Mouse (Mus musculus): ENCODE measurements around the gene Zfp985. TPM values are rescaled to one million over a fixed set of nuclear protein-coding genes. Genes with fewer than 3 reads are reported as not detected.

The Zfp985 gene
- polyA plus RNA-seq, 2 experiments, result 0.09 to 0.21 TPM

Other genes starting within 250 kb of the Zfp985 start
- 0.04 TPM in 1 of 2 replicates, not detected in the other for gene Zfp988, start 247.6 kb upstream of the Zfp985 start, polyA plus RNA-seq (2012; rRNA removed)
- 0.14 TPM in 1 of 2 replicates, not detected in the other for gene Zfp988, start 247.6 kb upstream of the Zfp985 start, polyA plus RNA-seq (2014; fragmentation: Nextera tagmentation; extraction: Ambion mirVana)
- not detected in 2 replicates for gene Zfp978, start 192.0 kb upstream of the Zfp985 start, polyA plus RNA-seq (2012; rRNA removed)
- 0.23 TPM in 1 of 2 replicates, not detected in the other for gene Zfp978, start 192.0 kb upstream of the Zfp985 start, polyA plus RNA-seq (2014; fragmentation: Nextera tagmentation; extraction: Ambion mirVana)
- gene Zfp982, start 60.9 kb upstream of the Zfp985 start, polyA plus RNA-seq (2012; rRNA removed), result 1.6 and 3.4 TPM in 2 replicates
- 6.4 TPM in 2 replicates for gene Zfp982, start 60.9 kb upstream of the Zfp985 start, polyA plus RNA-seq (2014; fragmentation: Nextera tagmentation; extraction: Ambion mirVana)
- 0.51 and 0.85 TPM in 2 replicates for gene Gm16503, start 13.1 kb upstream of the Zfp985 start, polyA plus RNA-seq (2012; rRNA removed)
- 0.41 and 0.59 TPM in 2 replicates for gene Gm16503, start 13.1 kb upstream of the Zfp985 start, polyA plus RNA-seq (2014; fragmentation: Nextera tagmentation; extraction: Ambion mirVana)
- 1.2 and 1.7 TPM in 2 replicates for gene Zfp979, start 89.2 kb downstream of the Zfp985 start, polyA plus RNA-seq (2012; rRNA removed)
- gene Zfp979, start 89.2 kb downstream of the Zfp985 start, polyA plus RNA-seq (2014; fragmentation: Nextera tagmentation; extraction: Ambion mirVana), result 2.2 and 2.3 TPM in 2 replicates
- not detected in 2 replicates for gene Zfp534, start 149.3 kb downstream of the Zfp985 start, polyA plus RNA-seq (2012; rRNA removed)
- gene Zfp534, start 149.3 kb downstream of the Zfp985 start, polyA plus RNA-seq (2014; fragmentation: Nextera tagmentation; extraction: Ambion mirVana), result not detected in 2 replicates

All from limb, embryonic 14.5 days (tissue).